ENCODE assay signal across 10 mouse cellular contexts in the genomic region with DNA sequence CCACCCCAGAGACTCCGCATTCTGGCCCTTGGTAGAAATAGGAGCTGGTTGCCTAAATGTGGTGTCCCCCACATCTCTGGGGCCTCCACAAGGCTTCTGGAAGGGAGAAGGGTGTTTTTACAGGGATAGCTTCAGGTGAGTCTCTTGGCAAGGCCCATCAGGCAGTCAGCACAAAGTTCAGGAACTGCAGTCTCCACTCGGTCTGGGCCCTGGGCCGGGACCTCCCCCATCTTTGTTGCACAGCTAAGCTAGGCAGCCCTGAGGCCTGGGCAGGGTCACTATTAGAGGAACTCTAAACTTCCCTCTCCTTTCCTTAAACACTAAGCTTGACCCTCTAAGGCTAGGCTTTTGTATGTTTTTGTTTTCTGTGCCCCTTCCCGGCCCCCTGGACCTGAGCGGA. TPM values are rescaled to one million over a fixed set of nuclear protein-coding genes. Genes with fewer than 3 reads are reported as not detected.
DNase-seq lines count a peak whose midpoint lies in the region; ATAC-seq lines count a peak whose summit lies in the region.
"Had no signal": no experiment of that assay in that cellular context is flagged by ENCODE, and none has a peak within 500 bp of the region (broad histone marks: within the 10 kb centered on the region; RNA-seq: fewer than 3 reads in every experiment).

No protein-coding gene starts in this region.

- H3K36me3 ChIP-seq in kidney, embryonic 16.5 days (ENCODE audit: insufficient read depth, low read length) = no peaks in the 10 kb centered on the region
- no peaks in the 10 kb centered on the region for H3K36me3 ChIP-seq in embryonic facial prominence, embryonic 13.5 days
- H3K36me3 ChIP-seq in intestine, embryonic 14.5 days (ENCODE audit: control insufficient read depth, insufficient read depth, low read length) = no peaks in the 10 kb centered on the region
- H3K36me3 ChIP-seq in midbrain, embryonic 14.5 days (ENCODE audit: control insufficient read depth, insufficient read depth, low read length) = no peaks in the 10 kb centered on the region

- H3K4me3 ChIP-seq in kidney, embryonic 16.5 days (ENCODE audit: low read length) = peak overlapping the region; percentile 64
- peak overlapping the region; percentile 57 for H3K4me3 ChIP-seq in embryonic facial prominence, embryonic 13.5 days
- peak overlapping the region; percentile 58 for H3K4me3 ChIP-seq in intestine, embryonic 14.5 days (ENCODE audit: low read depth, low read length)
- H3K4me3 ChIP-seq in midbrain, embryonic 14.5 days (replicated peaks; ENCODE audit: low read depth, low read length) = peak overlapping the region; percentile 39

- H3K9ac ChIP-seq in kidney, embryonic 16.5 days (replicated peaks; ENCODE audit: low read length) = peak overlapping the region; percentile 78
- H3K9ac ChIP-seq in embryonic facial prominence, embryonic 13.5 days = peak overlapping the region; percentile 76
- peak overlapping the region; percentile 56 for H3K9ac ChIP-seq in intestine, embryonic 14.5 days (ENCODE audit: low read length)
- peak overlapping the region; percentile 56; the same call in 1 of the 2 replicates for H3K9ac ChIP-seq in midbrain, embryonic 14.5 days (replicated peaks; ENCODE audit: low read length)

- H3K4me2 ChIP-seq in kidney, embryonic 16.5 days (replicated peaks; ENCODE audit: low read depth, low read length) = peak overlapping the region; percentile 95
- H3K4me2 ChIP-seq in embryonic facial prominence, embryonic 13.5 days = peak overlapping the region; percentile 93
- peak overlapping the region; percentile 91 for H3K4me2 ChIP-seq in intestine, embryonic 14.5 days (ENCODE audit: low read length)
- H3K4me2 ChIP-seq in midbrain, embryonic 14.5 days (ENCODE audit: low read length) = peak overlapping the region; percentile 90

- 24% methylated on average over 5 of the region's 5 CpGs for WGBS in kidney, embryonic 16.5 days
- WGBS in embryonic facial prominence, embryonic 13.5 days = 34% methylated on average over 5 of the region's 5 CpGs
- 21% methylated on average over 5 of the region's 5 CpGs for WGBS in intestine, embryonic 14.5 days
- 30% methylated on average over 5 of the region's 5 CpGs for WGBS in midbrain, embryonic 14.5 days

- H3K27me3 ChIP-seq in kidney, embryonic 16.5 days (ENCODE audit: insufficient read depth, low read length) = no peaks in the 10 kb centered on the region
- no peaks in the 10 kb centered on the region for H3K27me3 ChIP-seq in embryonic facial prominence, embryonic 13.5 days
- H3K27me3 ChIP-seq in intestine, embryonic 14.5 days (replicated peaks; ENCODE audit: control insufficient read depth, insufficient read depth, low read length) = no peaks in the 10 kb centered on the region
- H3K27me3 ChIP-seq in midbrain, embryonic 14.5 days (ENCODE audit: control insufficient read depth, insufficient read depth, low read length) = peaks cover 5% of the 10 kb centered on the region; the same call in 1 of the 2 replicates

- peak; percentile 44; the same call in 1 of the 2 replicates for ATAC-seq in kidney, embryonic 16.5 days (ENCODE audit: low FRiP score, low TSS enrichment)
- ATAC-seq in embryonic facial prominence, embryonic 13.5 days (ENCODE audit: insufficient number of reproducible peaks, insufficient read depth, low FRiP score, low TSS enrichment, low read depth) = no peak
- 0 out of 2 replicates have a peak, but pooled peaks have one; percentile 10 for ATAC-seq in intestine, embryonic 14.5 days (replicated peaks; ENCODE audit: low FRiP score, low TSS enrichment, low read depth)
- ATAC-seq in midbrain, embryonic 14.5 days (ENCODE audit: low FRiP score, low TSS enrichment) = no peak
- ATAC-seq: Patski had no signal

- DNase-seq in kidney, adult 18-20 months = no peak
- DNase-seq in intestine, embryonic 14.5 days (ENCODE audit: low spot score) = no peak
- no peak for DNase-seq in midbrain, embryonic 14.5 days
- DNase-seq in layer of hippocampus, postnatal 36 days = no peak
- DNase-seq in right cerebral cortex, postnatal 10 days (ENCODE audit: low spot score in 2 of 2) = no peak
- no peak for DNase-seq in layer of hippocampus, postnatal 25 days (ENCODE audit: extremely low spot score in 1 of 2, low spot score in 1 of 2)
- DNase-seq: thymus, postnatal 14 days had no signal

- no peaks in the 10 kb centered on the region for H3K9me3 ChIP-seq in kidney, embryonic 16.5 days (ENCODE audit: low read length)
- no peaks in the 10 kb centered on the region for H3K9me3 ChIP-seq in embryonic facial prominence, embryonic 13.5 days
- H3K9me3 ChIP-seq in intestine, embryonic 14.5 days (ENCODE audit: control insufficient read depth, low read length) = no peaks in the 10 kb centered on the region
- no peaks in the 10 kb centered on the region for H3K9me3 ChIP-seq in midbrain, embryonic 14.5 days (ENCODE audit: control insufficient read depth, low read length)

- peaks cover 17% of the 10 kb centered on the region for H3K4me1 ChIP-seq in kidney, embryonic 16.5 days (ENCODE audit: insufficient read depth, low read length)
- peaks cover 13% of the 10 kb centered on the region for H3K4me1 ChIP-seq in embryonic facial prominence, embryonic 13.5 days
- H3K4me1 ChIP-seq in intestine, embryonic 14.5 days (replicated peaks; ENCODE audit: control insufficient read depth, insufficient read depth, low read length) = peaks cover 7% of the 10 kb centered on the region; the same call in 1 of the 2 replicates
- peaks cover 11% of the 10 kb centered on the region for H3K4me1 ChIP-seq in midbrain, embryonic 14.5 days (ENCODE audit: control insufficient read depth, insufficient read depth, low read length)

- H3K27ac ChIP-seq in kidney, embryonic 16.5 days (ENCODE audit: low read length) = peak overlapping the region; percentile 61; the same call in 1 of the 2 replicates
- H3K27ac ChIP-seq in embryonic facial prominence, embryonic 13.5 days = no peak overlapping the region
- no peak overlapping the region; the same call in 1 of the 2 replicates for H3K27ac ChIP-seq in intestine, embryonic 14.5 days (ENCODE audit: low read depth)
- no peak overlapping the region for H3K27ac ChIP-seq in midbrain, embryonic 14.5 days (replicated peaks; ENCODE audit: low read depth, low read length)

RNA-seq across cellular contexts. Expression of a gene that starts 4.6 kb away (rescaled TPM):
- 47.9 and 49.1 TPM in 2 replicates for polyA plus RNA-seq in kidney, embryonic 16.5 days (2015; fragmentation: Nextera tagmentation; extraction: Ambion mirVana)
- 16.3 and 19.7 TPM in 2 replicates for polyA plus RNA-seq in embryonic facial prominence, embryonic 13.5 days (2015; fragmentation: Nextera tagmentation; extraction: Ambion mirVana)
- polyA plus RNA-seq in intestine, embryonic 14.5 days (2014; fragmentation: Nextera tagmentation; extraction: Ambion mirVana) = 25.0 and 27.9 TPM in 2 replicates
- polyA plus RNA-seq in midbrain, embryonic 14.5 days (2014; fragmentation: Nextera tagmentation; extraction: Ambion mirVana) = 5.2 and 6.1 TPM in 2 replicates
- 1 to 10 TPM; 3.4 to 5.8 TPM for total RNA-seq in layer of hippocampus, postnatal 36 days (2021)
- 1 to 10 TPM; 3.3 to 3.7 TPM for total RNA-seq in layer of hippocampus, postnatal 25 days (2021)

Comparison
In these comparisons a context has a peak if more than half of its experiments do, and no peak if none do; other contexts are left out.
1. ATAC-seq: peak in kidney, embryonic 16.5 days (single experiment) and intestine, embryonic 14.5 days (single experiment); none in embryonic facial prominence, embryonic 13.5 days (single experiment) and midbrain, embryonic 14.5 days (single experiment).
2. Peak in every context shown above with its lines, with median percentiles within 50 percentile points of each other: H3K4me2 ChIP-seq, H3K4me3 ChIP-seq and H3K9ac ChIP-seq.